Mouse (Mus musculus) embryonic fibroblast, embryonic 13.5 days (primary cell): ENCODE results near the gene B3galt4.

ENCODE experiments used
- CTCF ChIP-seq: IDR thresholded peaks from 2 replicates; pipeline ENCODE4 v1.5.1; 2011; ENCODE audit warnings: mild to moderate bottlenecking, control low read depth, low read length, moderate library complexity, borderline replicate concordance; ENCODE audit not compliant: insufficient read depth
- POLR2A ChIP-seq: IDR thresholded peaks from 2 replicates; pipeline ENCODE4 v1.6.1; 2011; ENCODE audit warnings: low read depth, mild to moderate bottlenecking, control low read depth, low read length, moderate library complexity

DNA sequence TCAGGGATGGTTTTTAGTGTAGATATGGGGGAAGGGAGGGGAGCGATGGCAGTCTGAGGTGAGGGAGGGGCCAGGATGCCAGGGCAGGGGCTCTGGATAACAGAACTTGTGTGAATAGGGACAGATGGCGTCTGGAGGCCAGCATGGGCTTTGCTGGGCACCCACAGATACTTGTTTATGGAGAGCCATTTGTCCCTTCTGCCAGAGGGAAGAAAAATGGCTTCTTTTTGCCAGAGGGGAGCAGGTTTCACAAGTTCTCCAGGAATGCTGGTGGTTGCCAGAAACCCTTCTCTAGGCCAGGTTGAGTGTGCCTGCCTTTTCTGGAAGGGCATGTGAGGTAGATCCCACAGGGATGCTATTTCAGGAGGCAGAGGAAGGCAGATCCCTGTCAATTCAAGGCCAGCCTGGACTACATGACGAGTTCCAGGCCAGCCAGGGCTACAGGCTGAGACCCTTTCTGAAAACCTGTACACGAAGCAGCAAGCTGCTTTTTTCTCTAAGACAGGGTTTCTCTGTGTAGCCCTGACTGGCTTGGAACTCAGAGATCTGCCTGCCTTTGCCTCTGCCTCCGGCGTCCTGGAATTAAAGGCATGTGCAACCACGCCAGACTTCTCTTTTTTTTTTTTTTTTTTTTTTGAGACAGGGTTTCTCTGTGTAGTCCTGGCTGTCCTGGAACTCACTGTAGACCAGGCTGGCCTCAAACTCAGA, 50.9 kb downstream of the B3galt4 start:
- TF ChIP-seq POLR2A = no peak
- TF ChIP-seq CTCF = no peak
